Mouse (Mus musculus): ENCODE data around the gene Pitpnb. TPM values are rescaled to one million over a fixed set of nuclear protein-coding genes. Genes with fewer than 3 reads are reported as not detected.

Pitpnb gene
- total and polyA plus RNA-seq, 2 experiments from 2014 or later, result 9.4 to 78.9 TPM

GRCm38 (mm10) chr5:111356811-111357617, 26.5 kb downstream of the Pitpnb start:
- no peak overlapping the region for H3K4me3 ChIP-seq (ENCODE audit: low read depth, low read length)
- ATAC-seq (ENCODE audit: low FRiP score) (no peak), DNase-seq (ENCODE audit: low spot score) (no peak)
- H3K4me2 ChIP-seq (ENCODE audit: low read depth, low read length, poor library complexity, severe bottlenecking), result no peak overlapping the region
- H3K27me3 ChIP-seq (ENCODE audit: insufficient read depth, low read length), result no peaks in the 10 kb centered on the region
- no peaks in the 10 kb centered on the region for H3K4me1 ChIP-seq (ENCODE audit: insufficient read depth, low read length)
- peaks cover 39% of the 10 kb centered on the region for H3K36me3 ChIP-seq (ENCODE audit: insufficient read depth, low read length)
- no peak overlapping the region for H3K9ac ChIP-seq (replicated peaks; ENCODE audit: low read length, poor library complexity, severe bottlenecking)
- no peak for TF ChIP-seq CTCF (IDR thresholded peaks at IDR 0.05)
- H3K9me3 ChIP-seq (ENCODE audit: low read length), result no peaks in the 10 kb centered on the region
- H3K27ac ChIP-seq (ENCODE audit: low read depth, low read length), result no peak overlapping the region
- WGBS, result 96% methylated on average over 12 of the region's 12 CpGs

GRCm38 (mm10) chr5:111360546-111360945, 30.0 kb downstream of the Pitpnb start:
- ATAC-seq (ENCODE audit: low FRiP score) (no peak), DNase-seq (ENCODE audit: low spot score) (peak; percentile 42)
- H3K36me3 ChIP-seq (ENCODE audit: insufficient read depth, low read length), result peaks cover 39% of the 10 kb centered on the region
- H3K27me3 ChIP-seq (ENCODE audit: insufficient read depth, low read length), result no peaks in the 10 kb centered on the region
- H3K4me2 ChIP-seq (ENCODE audit: low read depth, low read length, poor library complexity, severe bottlenecking), result no peak overlapping the region
- 80% methylated on average over 5 of the region's 5 CpGs for WGBS
- no peak overlapping the region for H3K9ac ChIP-seq (replicated peaks; ENCODE audit: low read length, poor library complexity, severe bottlenecking)
- H3K27ac ChIP-seq (ENCODE audit: low read depth, low read length), result no peak overlapping the region
- no peaks in the 10 kb centered on the region for H3K9me3 ChIP-seq (ENCODE audit: low read length)
- H3K4me3 ChIP-seq (ENCODE audit: low read depth, low read length), result no peak overlapping the region
- no peaks in the 10 kb centered on the region for H3K4me1 ChIP-seq (ENCODE audit: insufficient read depth, low read length)
- peak; percentile 74 for TF ChIP-seq CTCF (IDR thresholded peaks at IDR 0.05)

- H3K4me2 ChIP-seq (ENCODE audit: low read depth, low read length, poor library complexity, severe bottlenecking), result no peak overlapping the region
- no peaks in the 10 kb centered on the region for H3K9me3 ChIP-seq (ENCODE audit: low read length)
- peaks cover 39% of the 10 kb centered on the region for H3K36me3 ChIP-seq (ENCODE audit: insufficient read depth, low read length)
- 89% methylated on average over 8 of the region's 8 CpGs for WGBS
- no peak for ATAC-seq (ENCODE audit: low FRiP score)
- TF ChIP-seq CTCF (IDR thresholded peaks at IDR 0.05), result no peak
- H3K9ac ChIP-seq (replicated peaks; ENCODE audit: low read length, poor library complexity, severe bottlenecking), result no peak overlapping the region
- H3K27me3 ChIP-seq (ENCODE audit: insufficient read depth, low read length), result no peaks in the 10 kb centered on the region
- H3K4me3 ChIP-seq (ENCODE audit: low read depth, low read length), result no peak overlapping the region
- DNase-seq (ENCODE audit: low spot score), result no peak
- no peak overlapping the region for H3K27ac ChIP-seq (ENCODE audit: low read depth, low read length)
- H3K4me1 ChIP-seq (ENCODE audit: insufficient read depth, low read length), result no peaks in the 10 kb centered on the region
Measured at GRCm38 (mm10) chr5:111361058-111361457, 30.5 kb downstream of the Pitpnb start.

- no peak overlapping the region for H3K4me3 ChIP-seq (ENCODE audit: low read depth, low read length)
- H3K27ac ChIP-seq (ENCODE audit: low read depth, low read length), result no peak overlapping the region
- H3K4me1 ChIP-seq (ENCODE audit: insufficient read depth, low read length), result no peaks in the 10 kb centered on the region
- ATAC-seq (ENCODE audit: low FRiP score), result no peak
- no peak overlapping the region for H3K4me2 ChIP-seq (ENCODE audit: low read depth, low read length, poor library complexity, severe bottlenecking)
- TF ChIP-seq CTCF (IDR thresholded peaks at IDR 0.05), result no peak
- peaks cover 37% of the 10 kb centered on the region for H3K36me3 ChIP-seq (ENCODE audit: insufficient read depth, low read length)
- no peaks in the 10 kb centered on the region for H3K27me3 ChIP-seq (ENCODE audit: insufficient read depth, low read length)
- no peaks in the 10 kb centered on the region for H3K9me3 ChIP-seq (ENCODE audit: low read length)
- no peak for DNase-seq (ENCODE audit: low spot score)
- WGBS, result 66% methylated on average over 7 of the region's 7 CpGs
- H3K9ac ChIP-seq (replicated peaks; ENCODE audit: low read length, poor library complexity, severe bottlenecking), result no peak overlapping the region
Measured at GRCm38 (mm10) chr5:111361846-111362245, 31.3 kb downstream of the Pitpnb start.

GRCm38 (mm10) chr5:111363446-111364062, 33.0 kb downstream of the Pitpnb start:
- Histone ChIP-seq H3K27me3 (ENCODE audit: insufficient read depth, low read length) (no peaks in the 10 kb centered on the region), H3K4me2 (ENCODE audit: low read depth, low read length, poor library complexity, severe bottlenecking) (no peak overlapping the region), H3K36me3 (ENCODE audit: insufficient read depth, low read length) (peaks cover 29% of the 10 kb centered on the region), H3K9me3 (ENCODE audit: low read length) (no peaks in the 10 kb centered on the region), H3K4me3 (ENCODE audit: low read depth, low read length) (no peak overlapping the region), H3K27ac (ENCODE audit: low read depth, low read length) (no peak overlapping the region), H3K9ac (replicated peaks; ENCODE audit: low read length, poor library complexity, severe bottlenecking) (no peak overlapping the region), H3K4me1 (ENCODE audit: insufficient read depth, low read length) (0 out of 2 replicates have a peak, but pooled peaks cover 2% of the 10 kb centered on the region)
- ATAC-seq (ENCODE audit: low FRiP score), result no peak
- no peak for TF ChIP-seq CTCF (IDR thresholded peaks at IDR 0.05)
- DNase-seq (ENCODE audit: low spot score), result no peak
- WGBS, result 73% methylated on average over 6 of the region's 6 CpGs

GRCm38 (mm10) chr5:111364533-111364932, 34.0 kb downstream of the Pitpnb start:
- ATAC-seq (ENCODE audit: low FRiP score), result no peak
- DNase-seq (ENCODE audit: low spot score), result peak; percentile 86
- peak; percentile 78 for TF ChIP-seq CTCF (IDR thresholded peaks at IDR 0.05)
- Histone ChIP-seq H3K27me3 (ENCODE audit: insufficient read depth, low read length) (no peaks in the 10 kb centered on the region), H3K4me2 (ENCODE audit: low read depth, low read length, poor library complexity, severe bottlenecking) (no peak overlapping the region), H3K9me3 (ENCODE audit: low read length) (no peaks in the 10 kb centered on the region), H3K27ac (ENCODE audit: low read depth, low read length) (no peak overlapping the region), H3K4me3 (ENCODE audit: low read depth, low read length) (no peak overlapping the region), H3K36me3 (ENCODE audit: insufficient read depth, low read length) (peaks cover 19% of the 10 kb centered on the region), H3K4me1 (ENCODE audit: insufficient read depth, low read length) (0 out of 2 replicates have a peak, but pooled peaks cover 2% of the 10 kb centered on the region), H3K9ac (replicated peaks; ENCODE audit: low read length, poor library complexity, severe bottlenecking) (no peak overlapping the region)
- WGBS, result 40% methylated on average over 3 of the region's 3 CpGs
